Mouse (Mus musculus) cortical plate, adult 2 months (tissue): Measurements from ENCODE around the gene Rgs6.

Experiments used
- CTCF ChIP-seq: fragments of 200-500 bp; IDR thresholded peaks from 2 replicates; pipeline ENCODE4 v1.5.1; 2011; ENCODE audit warnings: mild to moderate bottlenecking, control low read depth, low read length; ENCODE audit not compliant: insufficient read depth; ENCODE audit errors: extremely low read depth
- POLR2A ChIP-seq: fragments of 200-500 bp; IDR thresholded peaks from 2 replicates; pipeline ENCODE4 v1.6.1; 2011; ENCODE audit warnings: mild to moderate bottlenecking, low read length, control low read depth; ENCODE audit not compliant: insufficient read depth; ENCODE audit errors: extremely low read depth

DNA sequence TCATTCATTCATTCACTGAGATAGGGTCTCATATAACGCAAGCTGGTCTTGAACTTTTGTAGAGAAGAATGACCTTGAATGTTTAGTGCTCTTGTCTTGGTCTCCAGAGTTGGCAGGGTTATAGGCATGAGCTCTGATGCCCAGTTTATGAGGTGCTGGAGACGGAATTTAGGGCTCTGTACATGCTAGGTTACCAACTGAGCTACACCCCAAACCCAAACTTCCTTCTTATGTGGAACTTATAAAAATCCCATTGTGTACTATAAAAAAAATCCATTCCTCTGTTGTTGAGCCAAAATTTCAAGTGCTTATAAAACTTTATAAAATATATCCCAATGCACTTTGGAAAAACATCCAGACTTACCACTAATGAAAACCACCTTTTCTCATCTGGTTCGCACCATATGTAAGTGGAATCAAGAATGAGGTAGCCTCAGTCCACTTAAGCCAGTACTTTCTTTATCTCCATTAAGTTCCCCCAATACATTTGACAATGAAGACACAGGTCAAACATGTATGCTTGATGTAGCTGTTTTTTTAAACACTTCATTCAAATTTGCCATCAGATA lies 260.3 kb downstream of the Rgs6 start:
- TF ChIP-seq CTCF: no peak
- no peak for TF ChIP-seq POLR2A
